Comparison of ENCODE assay signal across 8 mouse cellular contexts in the genomic region with DNA sequence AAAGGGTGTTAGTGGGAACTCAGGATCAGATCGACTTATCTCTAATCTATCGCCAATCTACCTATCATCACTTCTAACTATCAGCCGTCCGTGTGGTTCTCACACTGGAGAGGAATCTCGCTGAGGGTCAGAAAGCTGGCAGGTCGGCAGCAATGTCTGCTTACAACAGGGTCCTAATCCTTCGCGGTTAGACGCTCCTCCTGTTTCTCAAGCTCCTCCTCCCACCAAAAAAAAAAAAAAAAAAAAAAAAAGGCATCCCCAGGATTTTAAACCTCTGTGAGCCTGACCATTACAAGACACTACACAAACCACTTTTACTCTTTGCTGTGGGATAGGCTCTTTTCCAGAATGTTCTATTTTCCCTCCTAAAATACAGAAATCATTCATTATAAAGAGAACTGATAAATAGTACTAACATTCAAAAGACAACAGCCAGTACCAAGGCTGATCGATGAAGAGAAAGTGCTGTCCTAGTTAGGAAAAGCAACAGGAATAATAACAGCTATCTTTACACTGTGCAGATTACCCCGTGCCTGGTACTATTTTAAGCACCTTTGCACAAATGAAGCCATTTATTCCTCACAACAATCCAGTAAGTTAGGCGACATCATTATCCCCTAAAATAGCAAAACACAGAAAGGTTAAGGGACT. TPM values are rescaled to one million over a fixed set of nuclear protein-coding genes. Genes with fewer than 3 reads are reported as not detected.
DNase-seq lines count a peak whose midpoint lies in the region; ATAC-seq and TF ChIP-seq lines count a peak whose summit lies in the region.

No protein-coding gene starts in this region.

- no peaks in the 10 kb centered on the region for H3K9me3 ChIP-seq in lung, postnatal 0 days (ENCODE audit: low read length)
- H3K9me3 ChIP-seq in embryonic facial prominence, embryonic 10.5 days: no peaks in the 10 kb centered on the region
- H3K9me3 ChIP-seq in hindbrain, postnatal 0 days (ENCODE audit: low read length): no peaks in the 10 kb centered on the region

- peaks cover 5% of the 10 kb centered on the region; the same call in 1 of the 2 replicates for H3K4me1 ChIP-seq in lung, postnatal 0 days (ENCODE audit: insufficient read depth, low read depth, low read length)
- H3K4me1 ChIP-seq in embryonic facial prominence, embryonic 10.5 days: peaks cover 11% of the 10 kb centered on the region
- H3K4me1 ChIP-seq in hindbrain, postnatal 0 days (ENCODE audit: insufficient read depth, low read length): peaks cover 3% of the 10 kb centered on the region; the same call in 1 of the 2 replicates

- peaks cover 35% of the 10 kb centered on the region for H3K79me2 ChIP-seq in myocyte (ENCODE audit: control insufficient read depth, insufficient read depth)

- peak; percentile 35 for DNase-seq in lung, postnatal 0 days (ENCODE audit: low spot score)
- DNase-seq in lung, postnatal 4 days: no peak
- peak; percentile 18 for DNase-seq in embryonic facial prominence, embryonic 10.5 days (ENCODE audit: low spot score)
- no peak for DNase-seq in hindbrain, postnatal 0 days (ENCODE audit: low spot score)
- no peak for DNase-seq in Muller cell, postnatal 12 days (ENCODE audit: inconsistent ontology term)
- no peak for DNase-seq in frontal cortex, postnatal 10 days (ENCODE audit: low spot score in 2 of 2)
- no peak for DNase-seq in kidney, postnatal 10 days

- H3K9ac ChIP-seq in lung, postnatal 0 days (replicated peaks; ENCODE audit: low read depth): peak overlapping the region; percentile 76
- H3K9ac ChIP-seq in hindbrain, postnatal 0 days (replicated peaks; ENCODE audit: low read length): peak overlapping the region; percentile 88

- no peak for TF ChIP-seq CTCF in lung, postnatal 0 days (IDR thresholded peaks at IDR 0.05)
- no peak for TF ChIP-seq CTCF in hindbrain, postnatal 0 days (IDR thresholded peaks at IDR 0.05; ENCODE audit: low read depth)

- ATAC-seq in lung, postnatal 0 days: peak; percentile 19; the same call in 1 of the 2 replicates
- peak; percentile 55 for ATAC-seq in hindbrain, postnatal 0 days

- 6% methylated on average over 12 of the region's 12 CpGs for WGBS in lung, postnatal 0 days
- WGBS in embryonic facial prominence, embryonic 10.5 days: 14% methylated on average over 12 of the region's 12 CpGs
- WGBS in hindbrain, postnatal 0 days: 17% methylated on average over 12 of the region's 12 CpGs

- peak overlapping the region; percentile 83 for H3K27ac ChIP-seq in lung, postnatal 0 days (ENCODE audit: low read length)
- peak overlapping the region; percentile 93 for H3K27ac ChIP-seq in embryonic facial prominence, embryonic 10.5 days (replicated peaks)
- H3K27ac ChIP-seq in hindbrain, postnatal 0 days: peak overlapping the region; percentile 83

- H3K4me2 ChIP-seq in lung, postnatal 0 days (replicated peaks; ENCODE audit: low read depth, low read length): peak overlapping the region; percentile 67
- peak overlapping the region; percentile 74 for H3K4me2 ChIP-seq in hindbrain, postnatal 0 days (ENCODE audit: low read depth, low read length)
- peak overlapping the region; percentile 72 for H3K4me2 ChIP-seq in myocyte (ENCODE audit: low read depth)

- peak overlapping the region; percentile 76 for H3K4me3 ChIP-seq in lung, postnatal 0 days (ENCODE audit: low read depth, low read length)
- H3K4me3 ChIP-seq in embryonic facial prominence, embryonic 10.5 days: peak overlapping the region; percentile 84
- H3K4me3 ChIP-seq in hindbrain, postnatal 0 days (ENCODE audit: low read length): peak overlapping the region; percentile 91
- H3K4me3 ChIP-seq in myocyte: peak overlapping the region; percentile 70

- H3K36me3 ChIP-seq in lung, postnatal 0 days (ENCODE audit: insufficient read depth, low read length): no peaks in the 10 kb centered on the region
- peaks cover 38% of the 10 kb centered on the region for H3K36me3 ChIP-seq in embryonic facial prominence, embryonic 10.5 days (replicated peaks)
- no peaks in the 10 kb centered on the region; the same call in 1 of the 2 replicates for H3K36me3 ChIP-seq in hindbrain, postnatal 0 days (ENCODE audit: insufficient read depth, low read length)
- H3K36me3 ChIP-seq in myocyte (ENCODE audit: control insufficient read depth, insufficient read depth): peaks cover 15% of the 10 kb centered on the region

- TF ChIP-seq EP300 in lung, postnatal 0 days (IDR thresholded peaks at IDR 0.05): no peak

- TF ChIP-seq POLR2A in myocyte (IDR thresholded peaks at IDR 0.05; ENCODE audit: insufficient read length, low read depth): no peak

- peak overlapping the region; percentile 31 for H3ac ChIP-seq in myocyte (ENCODE audit: control insufficient read depth, insufficient read length)

- H3K27me3 ChIP-seq in lung, postnatal 0 days (replicated peaks; ENCODE audit: insufficient read depth, low read length): no peaks in the 10 kb centered on the region
- no peaks in the 10 kb centered on the region for H3K27me3 ChIP-seq in embryonic facial prominence, embryonic 10.5 days (replicated peaks; ENCODE audit: low read depth, poor library complexity, severe bottlenecking)
- no peaks in the 10 kb centered on the region for H3K27me3 ChIP-seq in hindbrain, postnatal 0 days (ENCODE audit: insufficient read depth, low read length)
- H3K27me3 ChIP-seq in myocyte (ENCODE audit: control insufficient read depth, insufficient read depth, insufficient read length): no peaks in the 10 kb centered on the region

TF ChIP-seq in myocyte, 11 proteins besides CTCF, POLR2A, EP300 and RAD21:
- no peak for TF ChIP-seq SRF (IDR thresholded peaks at IDR 0.05; ENCODE audit: control insufficient read depth, insufficient read length, low read depth)
- TF ChIP-seq MAX (IDR thresholded peaks at IDR 0.05; ENCODE audit: low read depth): no peak
- no peak for TF ChIP-seq TCF12 (IDR thresholded peaks at IDR 0.05; ENCODE audit: insufficient read depth, poor library complexity, severe bottlenecking)
- TF ChIP-seq TCF3 (IDR thresholded peaks at IDR 0.05; ENCODE audit: insufficient read length, low read depth): no peak
- TF ChIP-seq CEBPB (IDR thresholded peaks at IDR 0.05; ENCODE audit: insufficient read depth, poor library complexity, severe bottlenecking): no peak
- TF ChIP-seq MYOG (IDR thresholded peaks at IDR 0.05; ENCODE audit: control insufficient read depth in 1 of 3, insufficient read depth in 1 of 3, insufficient read length in 2 of 3, low read depth in 2 of 3): no peak
- no peak for TF ChIP-seq REST (IDR thresholded peaks at IDR 0.05; ENCODE audit: insufficient read depth, insufficient read length)
- TF ChIP-seq MYOD1 (IDR thresholded peaks at IDR 0.05; ENCODE audit: control insufficient read depth in 1 of 3, insufficient read length in 2 of 3, low read depth in 2 of 3): no peak

RNA-seq across cellular contexts. Expression of a gene that starts 0.8 kb away (rescaled TPM):
- 46.3 and 54.3 TPM in 2 replicates for polyA plus RNA-seq in lung, postnatal 0 days (2015; fragmentation: Nextera tagmentation; extraction: Ambion mirVana)
- 91.5 and 91.9 TPM in 2 replicates for polyA plus RNA-seq in embryonic facial prominence, embryonic 10.5 days (2016; fragmentation: Nextera tagmentation; extraction: Ambion mirVana)
- total RNA-seq in hindbrain, postnatal 0 days (2014; rRNA removed): 36.4 and 47.1 TPM in 2 replicates
- 45.9 and 48.2 TPM in 2 replicates for polyA plus RNA-seq in hindbrain, postnatal 0 days (2015; fragmentation: Nextera tagmentation; extraction: Ambion mirVana)
- 13.6 TPM for polyA plus RNA-seq in myocyte (2012; fragmentation: generic; extraction: Trizol)

RNA-seq across cellular contexts. Expression of a gene that starts 39.1 kb away (rescaled TPM):
- 0.87 TPM in 2 replicates for polyA plus RNA-seq in lung, postnatal 0 days (2015; fragmentation: Nextera tagmentation; extraction: Ambion mirVana)
- polyA plus RNA-seq in embryonic facial prominence, embryonic 10.5 days (2016; fragmentation: Nextera tagmentation; extraction: Ambion mirVana): 4.2 and 4.9 TPM in 2 replicates
- 3.3 and 6.3 TPM in 2 replicates for total RNA-seq in hindbrain, postnatal 0 days (2014; rRNA removed)
- 2.0 and 2.1 TPM in 2 replicates for polyA plus RNA-seq in hindbrain, postnatal 0 days (2015; fragmentation: Nextera tagmentation; extraction: Ambion mirVana)
- polyA plus RNA-seq in myocyte (2012; fragmentation: generic; extraction: Trizol): 0.13 TPM

RNA-seq across cellular contexts. Expression of a gene that starts 39.1 kb away (rescaled TPM):
- polyA plus RNA-seq in lung, postnatal 0 days (2015; fragmentation: Nextera tagmentation; extraction: Ambion mirVana): 6.4 and 6.8 TPM in 2 replicates
- polyA plus RNA-seq in embryonic facial prominence, embryonic 10.5 days (2016; fragmentation: Nextera tagmentation; extraction: Ambion mirVana): 19.3 and 20.4 TPM in 2 replicates
- 4.0 and 5.3 TPM in 2 replicates for total RNA-seq in hindbrain, postnatal 0 days (2014; rRNA removed)
- polyA plus RNA-seq in hindbrain, postnatal 0 days (2015; fragmentation: Nextera tagmentation; extraction: Ambion mirVana): 7.7 and 8.1 TPM in 2 replicates
- 2.8 TPM for polyA plus RNA-seq in myocyte (2012; fragmentation: generic; extraction: Trizol)

RNA-seq across cellular contexts. Expression of a gene that starts 51.8 kb away (rescaled TPM):
- polyA plus RNA-seq in lung, postnatal 0 days (2015; fragmentation: Nextera tagmentation; extraction: Ambion mirVana): 30.2 and 33.0 TPM in 2 replicates
- 29.4 and 29.9 TPM in 2 replicates for polyA plus RNA-seq in embryonic facial prominence, embryonic 10.5 days (2016; fragmentation: Nextera tagmentation; extraction: Ambion mirVana)
- total RNA-seq in hindbrain, postnatal 0 days (2014; rRNA removed): 18.8 and 18.9 TPM in 2 replicates
- polyA plus RNA-seq in hindbrain, postnatal 0 days (2015; fragmentation: Nextera tagmentation; extraction: Ambion mirVana): 19.4 and 23.5 TPM in 2 replicates
- 6.3 TPM for polyA plus RNA-seq in myocyte (2012; fragmentation: generic; extraction: Trizol)

RNA-seq across cellular contexts. Expression of a gene that starts 55.1 kb away (rescaled TPM):
- polyA plus RNA-seq in lung, postnatal 0 days (2015; fragmentation: Nextera tagmentation; extraction: Ambion mirVana): not detected in 2 replicates
- polyA plus RNA-seq in embryonic facial prominence, embryonic 10.5 days (2016; fragmentation: Nextera tagmentation; extraction: Ambion mirVana): not detected in 2 replicates
- not detected in 2 replicates for total RNA-seq in hindbrain, postnatal 0 days (2014; rRNA removed)
- not detected in 2 replicates for polyA plus RNA-seq in hindbrain, postnatal 0 days (2015; fragmentation: Nextera tagmentation; extraction: Ambion mirVana)
- not detected for polyA plus RNA-seq in myocyte (2012; fragmentation: generic; extraction: Trizol)

Comparison
In these comparisons a context has a peak if more than half of its experiments do, and no peak if none do; other contexts are left out.
1. DNase-seq: peak in lung, postnatal 0 days (single experiment) and embryonic facial prominence, embryonic 10.5 days (single experiment); none in lung, postnatal 4 days (0 of 2), hindbrain, postnatal 0 days (single experiment), Muller cell, postnatal 12 days (single experiment), frontal cortex, postnatal 10 days (0 of 2) and kidney, postnatal 10 days (single experiment).
2. Peak in every context shown above with its lines, with median percentiles within 50 percentile points of each other: H3K27ac ChIP-seq, H3K4me2 ChIP-seq and H3K4me3 ChIP-seq.